Mouse (Mus musculus): ENCODE measurements around the gene Cdh13. TPM values are rescaled to one million over a fixed set of nuclear protein-coding genes. Genes with fewer than 3 reads are reported as not detected.

Gene Cdh13
- polyA plus RNA-seq, 1 experiment from 2014 or later = 198 TPM

GRCm38 (mm10) chr8:118380782-118381181 is 97.2 kb downstream of the Cdh13 start:
- H3K9ac ChIP-seq (replicated peaks; ENCODE audit: low read depth, low read length) = no peak overlapping the region
- H3K4me2 ChIP-seq (ENCODE audit: low read depth, low read length) = no peak overlapping the region
- no peaks in the 10 kb centered on the region for H3K27me3 ChIP-seq (ENCODE audit: control insufficient read depth, insufficient read depth, low read length)
- H3K4me1 ChIP-seq (ENCODE audit: control insufficient read depth, insufficient read depth, low read length) = peaks cover 10% of the 10 kb centered on the region; the same call in 1 of the 2 replicates
- no peak overlapping the region for H3K27ac ChIP-seq (ENCODE audit: low read depth, low read length)
- 70% methylated on average over 9 of the region's 9 CpGs for WGBS
- no peak for ATAC-seq (ENCODE audit: low read depth)
- H3K4me3 ChIP-seq (ENCODE audit: low read depth, low read length) = no peak overlapping the region
- H3K9me3 ChIP-seq (ENCODE audit: control insufficient read depth, low read length) = no peaks in the 10 kb centered on the region
- no peaks in the 10 kb centered on the region for H3K36me3 ChIP-seq (ENCODE audit: control insufficient read depth, insufficient read depth, low read length)

DNA sequence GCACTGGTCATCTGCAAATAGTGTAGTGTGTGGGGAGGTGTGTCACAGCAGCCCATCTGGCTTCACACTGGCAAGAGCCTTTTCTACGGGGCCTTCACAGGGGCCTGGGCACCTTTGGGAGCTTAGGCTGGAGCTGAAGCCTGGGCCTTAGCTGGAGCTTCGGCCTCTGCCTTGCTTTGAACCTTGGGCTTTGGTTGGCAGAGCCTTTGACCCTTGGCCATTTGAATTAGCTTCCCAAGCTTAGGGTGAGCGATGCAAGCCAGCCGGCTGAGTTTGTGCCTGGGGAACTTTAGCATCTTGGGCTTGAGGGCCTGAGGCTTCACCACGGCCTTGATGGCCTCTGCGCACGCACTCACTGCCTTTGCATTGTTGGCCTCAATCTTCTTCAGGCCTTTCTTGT is 98.1 kb downstream of the Cdh13 start:
- 91% methylated on average over 7 of the region's 7 CpGs for WGBS
- no peak for ATAC-seq (ENCODE audit: low read depth)
- Histone ChIP-seq H3K27ac (ENCODE audit: low read depth, low read length) (no peak overlapping the region), H3K36me3 (ENCODE audit: control insufficient read depth, insufficient read depth, low read length) (no peaks in the 10 kb centered on the region), H3K9me3 (ENCODE audit: control insufficient read depth, low read length) (no peaks in the 10 kb centered on the region), H3K4me3 (ENCODE audit: low read depth, low read length) (no peak overlapping the region), H3K4me1 (ENCODE audit: control insufficient read depth, insufficient read depth, low read length) (peaks cover 10% of the 10 kb centered on the region; the same call in 1 of the 2 replicates), H3K9ac (replicated peaks; ENCODE audit: low read depth, low read length) (no peak overlapping the region), H3K4me2 (ENCODE audit: low read depth, low read length) (no peak overlapping the region), H3K27me3 (ENCODE audit: control insufficient read depth, insufficient read depth, low read length) (no peaks in the 10 kb centered on the region)

DNA sequence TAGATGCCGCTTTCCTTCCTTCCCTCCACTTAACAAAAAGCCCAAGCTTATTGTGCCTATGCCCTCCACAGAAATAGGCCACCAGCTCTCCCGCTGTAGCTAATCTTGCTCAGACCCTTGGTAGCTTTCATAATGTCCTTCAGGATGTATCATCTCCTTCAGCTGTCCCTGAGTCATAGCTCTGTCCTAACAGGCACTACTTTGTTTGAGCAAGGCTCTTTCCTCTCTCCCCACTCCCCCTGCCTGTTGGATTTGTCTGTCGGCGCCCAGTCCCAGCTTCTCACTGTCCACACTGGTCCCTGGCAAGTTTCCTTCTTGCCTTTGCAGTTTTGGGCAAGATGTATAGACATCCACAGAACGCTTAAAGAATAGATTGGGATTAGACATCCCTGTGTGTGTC is 100.8 kb downstream of the Cdh13 start:
- 95% methylated on average over 5 of the region's 5 CpGs for WGBS

DNA sequence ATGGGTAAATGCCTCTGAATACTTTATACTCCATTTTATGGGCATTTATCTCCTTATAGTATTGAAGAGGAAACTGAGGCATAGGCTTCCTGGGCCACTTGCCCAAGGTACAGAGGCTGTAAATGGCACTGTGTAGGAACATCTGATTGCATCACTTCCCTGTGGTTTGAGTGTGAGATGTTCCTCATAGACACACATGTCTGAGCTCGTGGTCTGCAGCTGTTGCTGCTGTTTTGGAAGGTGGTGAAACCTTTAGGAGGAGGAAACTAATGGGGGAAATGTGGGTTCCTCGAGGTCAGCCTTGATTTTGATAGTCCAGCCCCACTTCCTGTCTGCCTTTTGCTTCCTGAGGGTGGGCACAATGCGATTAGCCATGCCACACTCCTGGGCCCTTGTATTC is 105.9 kb downstream of the Cdh13 start:
- no peaks in the 10 kb centered on the region for H3K9me3 ChIP-seq (ENCODE audit: control insufficient read depth, low read length)
- ATAC-seq (ENCODE audit: low read depth) = no peak
- H3K36me3 ChIP-seq (ENCODE audit: control insufficient read depth, insufficient read depth, low read length) = no peaks in the 10 kb centered on the region
- 86% methylated on average over 3 of the region's 3 CpGs for WGBS
- H3K27me3 ChIP-seq (ENCODE audit: control insufficient read depth, insufficient read depth, low read length) = no peaks in the 10 kb centered on the region
- no peak overlapping the region for H3K4me3 ChIP-seq (ENCODE audit: low read depth, low read length)
- H3K4me2 ChIP-seq (ENCODE audit: low read depth, low read length) = no peak overlapping the region
- no peaks in the 10 kb centered on the region for H3K4me1 ChIP-seq (ENCODE audit: control insufficient read depth, insufficient read depth, low read length)
- no peak overlapping the region for H3K27ac ChIP-seq (ENCODE audit: low read depth, low read length)
- H3K9ac ChIP-seq (replicated peaks; ENCODE audit: low read depth, low read length) = no peak overlapping the region

More for the DNA sequence above, 100.8 kb downstream of the Cdh13 start:
- Histone ChIP-seq H3K4me3 (ENCODE audit: low read depth, low read length) (no peak overlapping the region), H3K4me1 (ENCODE audit: control insufficient read depth, insufficient read depth, low read length) (peaks cover 6% of the 10 kb centered on the region; the same call in 1 of the 2 replicates), H3K27ac (ENCODE audit: low read depth, low read length) (no peak overlapping the region), H3K4me2 (ENCODE audit: low read depth, low read length) (no peak overlapping the region), H3K27me3 (ENCODE audit: control insufficient read depth, insufficient read depth, low read length) (no peaks in the 10 kb centered on the region), H3K36me3 (ENCODE audit: control insufficient read depth, insufficient read depth, low read length) (no peaks in the 10 kb centered on the region), H3K9me3 (ENCODE audit: control insufficient read depth, low read length) (no peaks in the 10 kb centered on the region), H3K9ac (replicated peaks; ENCODE audit: low read depth, low read length) (no peak overlapping the region)
- ATAC-seq (ENCODE audit: low read depth) = no peak

- H3K9ac ChIP-seq (replicated peaks; ENCODE audit: low read depth, low read length) = no peak overlapping the region
- H3K27me3 ChIP-seq (ENCODE audit: control insufficient read depth, insufficient read depth, low read length) = no peaks in the 10 kb centered on the region
- 48% methylated on average over 7 of the region's 7 CpGs for WGBS
- ATAC-seq (ENCODE audit: low read depth) = no peak
- H3K9me3 ChIP-seq (ENCODE audit: control insufficient read depth, low read length) = no peaks in the 10 kb centered on the region
- H3K4me2 ChIP-seq (ENCODE audit: low read depth, low read length) = no peak overlapping the region
- H3K27ac ChIP-seq (ENCODE audit: low read depth, low read length) = no peak overlapping the region
- H3K4me3 ChIP-seq (ENCODE audit: low read depth, low read length) = no peak overlapping the region
- H3K4me1 ChIP-seq (ENCODE audit: control insufficient read depth, insufficient read depth, low read length) = no peaks in the 10 kb centered on the region
- H3K36me3 ChIP-seq (ENCODE audit: control insufficient read depth, insufficient read depth, low read length) = no peaks in the 10 kb centered on the region
Measured at GRCm38 (mm10) chr8:118393909-118394650, 110.5 kb downstream of the Cdh13 start.

DNA sequence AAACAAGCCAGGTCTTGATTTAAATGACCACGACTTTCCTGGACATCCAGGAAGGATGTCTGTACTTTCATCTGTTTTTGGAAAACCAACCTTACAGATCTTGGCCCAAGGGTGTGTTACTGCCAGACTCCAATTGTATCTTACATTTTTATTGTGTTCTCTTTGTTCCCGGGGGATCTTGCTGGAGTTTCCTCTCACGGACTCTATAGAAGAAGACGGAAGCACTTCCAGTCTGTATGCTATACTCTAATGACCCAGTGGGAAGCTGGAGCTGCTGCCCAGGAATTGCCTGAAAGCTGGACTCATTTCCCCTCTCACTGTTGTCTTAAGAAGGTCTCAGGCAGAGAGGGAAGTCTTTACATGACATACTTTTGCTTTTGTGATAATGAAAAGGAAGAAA is 111.6 kb downstream of the Cdh13 start:
- H3K4me3 ChIP-seq (ENCODE audit: low read depth, low read length) = no peak overlapping the region
- no peaks in the 10 kb centered on the region for H3K4me1 ChIP-seq (ENCODE audit: control insufficient read depth, insufficient read depth, low read length)
- H3K4me2 ChIP-seq (ENCODE audit: low read depth, low read length) = no peak overlapping the region
- 62% methylated on average over 4 of the region's 4 CpGs for WGBS
- H3K9ac ChIP-seq (replicated peaks; ENCODE audit: low read depth, low read length) = no peak overlapping the region
- H3K27me3 ChIP-seq (ENCODE audit: control insufficient read depth, insufficient read depth, low read length) = no peaks in the 10 kb centered on the region
- H3K27ac ChIP-seq (ENCODE audit: low read depth, low read length) = no peak overlapping the region
- H3K9me3 ChIP-seq (ENCODE audit: control insufficient read depth, low read length) = no peaks in the 10 kb centered on the region
- H3K36me3 ChIP-seq (ENCODE audit: control insufficient read depth, insufficient read depth, low read length) = no peaks in the 10 kb centered on the region
- no peak for ATAC-seq (ENCODE audit: low read depth)

DNA sequence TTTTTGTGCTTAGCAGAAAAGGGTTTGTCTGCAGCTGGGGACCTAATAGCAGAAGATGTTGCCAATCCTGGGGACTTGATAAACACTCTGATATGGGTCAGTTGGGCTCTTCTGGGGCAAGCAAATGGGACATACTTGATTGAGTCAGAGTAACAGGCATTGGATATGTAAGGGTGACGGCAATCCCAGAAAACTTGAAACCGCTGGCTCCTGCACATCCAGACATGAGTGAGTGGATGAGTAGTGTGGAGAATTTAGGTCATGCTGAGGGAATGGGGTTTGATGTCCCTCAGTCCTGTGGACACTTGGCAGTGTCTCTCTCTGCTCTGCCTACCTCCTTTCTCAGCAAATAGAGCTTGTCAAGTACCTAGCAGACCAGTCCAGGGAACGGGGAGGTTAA is 121.3 kb downstream of the Cdh13 start:
- 89% methylated on average over 3 of the region's 3 CpGs for WGBS
- no peaks in the 10 kb centered on the region for H3K27me3 ChIP-seq (ENCODE audit: control insufficient read depth, insufficient read depth, low read length)
- ATAC-seq (ENCODE audit: low read depth) = no peak
- no peak overlapping the region for H3K4me2 ChIP-seq (ENCODE audit: low read depth, low read length)
- no peak overlapping the region for H3K9ac ChIP-seq (replicated peaks; ENCODE audit: low read depth, low read length)
- H3K9me3 ChIP-seq (ENCODE audit: control insufficient read depth, low read length) = no peaks in the 10 kb centered on the region
- H3K4me3 ChIP-seq (ENCODE audit: low read depth, low read length) = no peak overlapping the region
- H3K4me1 ChIP-seq (ENCODE audit: control insufficient read depth, insufficient read depth, low read length) = no peaks in the 10 kb centered on the region
- H3K36me3 ChIP-seq (ENCODE audit: control insufficient read depth, insufficient read depth, low read length) = no peaks in the 10 kb centered on the region
- no peak overlapping the region for H3K27ac ChIP-seq (ENCODE audit: low read depth, low read length)

DNA sequence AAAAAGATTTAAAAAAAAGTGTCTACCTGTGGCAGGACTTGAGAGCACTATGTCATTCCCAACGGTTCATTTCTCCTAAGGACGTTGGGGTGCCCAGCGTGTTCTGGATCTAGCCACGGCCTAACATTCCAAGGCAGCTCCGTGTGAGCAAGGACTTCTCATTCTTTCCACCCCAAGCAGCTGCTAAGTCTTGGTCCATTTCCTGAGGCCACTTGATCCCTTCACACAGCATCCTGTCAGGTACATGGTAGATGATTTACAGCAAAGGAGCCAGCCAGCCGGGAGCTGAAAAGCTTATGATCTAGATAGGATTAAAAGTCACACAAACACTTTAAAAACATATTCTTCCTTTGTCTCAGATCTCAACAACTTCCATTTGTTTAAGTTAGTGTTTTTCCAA is 123.8 kb downstream of the Cdh13 start:
- no peak overlapping the region for H3K27ac ChIP-seq (ENCODE audit: low read depth, low read length)
- H3K4me2 ChIP-seq (ENCODE audit: low read depth, low read length) = no peak overlapping the region
- no peaks in the 10 kb centered on the region for H3K36me3 ChIP-seq (ENCODE audit: control insufficient read depth, insufficient read depth, low read length)
- H3K4me1 ChIP-seq (ENCODE audit: control insufficient read depth, insufficient read depth, low read length) = no peaks in the 10 kb centered on the region
- no peak overlapping the region for H3K9ac ChIP-seq (replicated peaks; ENCODE audit: low read depth, low read length)
- WGBS = 80% methylated on average over 6 of the region's 6 CpGs
- no peaks in the 10 kb centered on the region for H3K27me3 ChIP-seq (ENCODE audit: control insufficient read depth, insufficient read depth, low read length)
- no peak for ATAC-seq (ENCODE audit: low read depth)
- no peak overlapping the region for H3K4me3 ChIP-seq (ENCODE audit: low read depth, low read length)
- no peaks in the 10 kb centered on the region for H3K9me3 ChIP-seq (ENCODE audit: control insufficient read depth, low read length)

DNA sequence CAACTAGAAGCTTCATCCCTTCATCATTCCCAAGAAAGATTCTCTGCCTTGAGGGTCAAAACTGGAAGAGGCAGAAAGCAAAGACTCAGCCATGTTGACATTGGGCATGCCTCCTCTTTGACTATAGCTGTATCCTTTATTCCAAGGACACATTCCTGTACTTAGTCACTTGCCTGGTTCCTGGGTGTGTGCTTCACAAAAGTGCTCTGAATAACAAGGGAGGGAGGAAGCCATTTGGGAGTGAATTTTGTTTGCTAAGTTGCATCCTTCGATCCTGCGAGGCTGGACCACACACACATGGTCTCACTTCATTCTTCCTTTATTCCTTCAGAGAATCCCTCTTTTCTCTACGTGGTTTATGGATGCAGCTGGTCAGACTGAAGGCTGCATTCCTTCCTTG is 125.9 kb downstream of the Cdh13 start:
- 91% methylated on average over 3 of the region's 3 CpGs for WGBS
- Histone ChIP-seq H3K4me1 (ENCODE audit: control insufficient read depth, insufficient read depth, low read length) (no peaks in the 10 kb centered on the region), H3K9me3 (ENCODE audit: control insufficient read depth, low read length) (no peaks in the 10 kb centered on the region), H3K27ac (ENCODE audit: low read depth, low read length) (no peak overlapping the region), H3K4me2 (ENCODE audit: low read depth, low read length) (no peak overlapping the region), H3K4me3 (ENCODE audit: low read depth, low read length) (no peak overlapping the region), H3K27me3 (ENCODE audit: control insufficient read depth, insufficient read depth, low read length) (no peaks in the 10 kb centered on the region), H3K9ac (replicated peaks; ENCODE audit: low read depth, low read length) (no peak overlapping the region), H3K36me3 (ENCODE audit: control insufficient read depth, insufficient read depth, low read length) (no peaks in the 10 kb centered on the region)
- no peak for ATAC-seq (ENCODE audit: low read depth)

Measured in neural tube, embryonic 14.5 days (tissue).